Mouse (Mus musculus): ENCODE data around the gene Mapk1.
"Not testable (repeated sequence)": the region's sequence is repeated elsewhere in the genome, so short reads cannot be mapped to it uniquely, and the experiment has no call there.

- not testable (repeated sequence) for TF ChIP-seq CTCF (conservative IDR thresholded peaks at IDR 0.05; ENCODE audit: low read length); POU5F1 (IDR thresholded peaks at IDR 0.05; ENCODE audit: borderline replicate concordance, low read length); NANOG (IDR thresholded peaks at IDR 0.05; ENCODE audit: borderline replicate concordance, low read length)
Observed at GRCm38 (mm10) chr16:16996121-16996729, 13.0 kb downstream of the Mapk1 start.

Data from E14TG2a.4 (cell line).